Mouse (Mus musculus) liver, embryonic 16.5 days (tissue): Measurements from ENCODE around the gene Miga2. TPM values are rescaled to one million over a fixed set of nuclear protein-coding genes. Genes with fewer than 3 reads are reported as not detected.

Experiments used
- ATAC-seq: fragments of 200-750 bp; cut with Nextera tagmentation; 2 replicates; pipeline ENCODE4 v1.8.0; 2017; ENCODE audit warnings: low read depth, mild to moderate bottlenecking, moderate number of reproducible peaks, moderate library complexity
- H3K27ac ChIP-seq: fragments of 300-500 bp; sonication (generic); 2 replicates; pipeline ENCODE4 v1.5.1; 2014; ENCODE audit warnings: mild to moderate bottlenecking, low read length
- H3K27me3 ChIP-seq: fragments of 300-500 bp; sonication (generic); 2 replicates; pipeline ENCODE4 v1.6.1; 2014; ENCODE audit warnings: low read depth, low read length, mixed read lengths; ENCODE audit not compliant: control insufficient read depth, insufficient read depth
- H3K36me3 ChIP-seq: fragments of 300-500 bp; sonication (generic); 2 replicates; pipeline ENCODE4 v1.6.1; 2014; ENCODE audit warnings: mild to moderate bottlenecking; ENCODE audit not compliant: control insufficient read depth, insufficient read depth
- H3K4me1 ChIP-seq: fragments of 300-500 bp; sonication (generic); 2 replicates; pipeline ENCODE4 v1.6.1; 2014; ENCODE audit warnings: low read depth, low read length, mixed read lengths; ENCODE audit not compliant: control insufficient read depth
- H3K4me2 ChIP-seq: fragments of 300-500 bp; sonication (generic); 2 replicates; pipeline ENCODE4 v1.6.1; 2014; ENCODE audit warnings: low read depth, low read length, mixed read lengths
- H3K4me3 ChIP-seq: fragments of 300-500 bp; sonication (generic); 2 replicates; pipeline ENCODE4 v1.5.1; 2014; ENCODE audit warnings: low read depth, mild to moderate bottlenecking, low read length
- H3K9ac ChIP-seq: fragments of 300-500 bp; sonication (generic); 2 replicates; pipeline ENCODE4 v1.6.1; 2014; ENCODE audit warnings: low read depth, low read length
- H3K9me3 ChIP-seq: fragments of 300-500 bp; sonication (generic); replicated peaks from 2 replicates; pipeline ENCODE4 v1.6.1; 2016; ENCODE audit warnings: low read length; ENCODE audit not compliant: control insufficient read depth
- WGBS: fragments of 180-500 bp; shearing (Covaris S2); extraction: QIAGEN DNeasy Blood & Tissue Kit; methylation state at CpG from one replicate; pipeline ENCODE4 v1.1.7; 2014; ENCODE audit not compliant: insufficient replicate concordance; 5-methylcytosine and 5-hydroxymethylcytosine counted together
- polyA plus RNA-seq: library from polyadenylated mRNA; unstranded; fragments of >200 nt; fragmentation: Nextera tagmentation; extraction: Ambion mirVana; gene quantifications from 2 replicates; pipeline ENCODE4 v1.2.1, GENCODE M21; 2015

The Miga2 gene
- polyA plus RNA-seq, 1 experiment from 2014 or later: 7.2 TPM

DNA sequence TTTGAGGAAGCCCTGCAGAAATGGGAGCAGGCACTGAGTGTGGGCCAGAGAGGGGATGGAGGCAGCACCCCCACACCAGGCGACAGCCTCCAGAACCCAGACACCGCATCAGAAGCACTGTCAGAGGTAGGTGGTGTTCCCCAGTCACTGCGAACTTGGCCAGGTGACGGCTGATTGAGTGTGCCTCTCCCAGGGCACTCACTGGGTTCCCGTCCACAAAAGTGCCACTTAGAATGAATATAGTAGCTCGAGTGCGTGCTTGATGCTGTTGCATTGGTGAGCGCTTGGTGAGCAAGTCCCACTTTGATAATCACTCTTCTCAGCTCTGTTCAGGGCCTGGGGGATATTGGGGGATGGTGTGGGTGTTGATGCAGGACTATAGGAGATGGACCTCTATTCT is 7.5 kb downstream of the Miga2 start:
- Histone ChIP-seq H3K9me3 (no peaks in the 10 kb centered on the region), H3K9ac (no peak overlapping the region), H3K4me1 (no peaks in the 10 kb centered on the region), H3K4me2 (no peak overlapping the region), H3K27ac (no peak overlapping the region), H3K36me3 (peaks cover 18% of the 10 kb centered on the region), H3K4me3 (no peak overlapping the region), H3K27me3 (no peaks in the 10 kb centered on the region)
- 87% methylated on average over 8 of the region's 8 CpGs for WGBS
- ATAC-seq: no peak

DNA sequence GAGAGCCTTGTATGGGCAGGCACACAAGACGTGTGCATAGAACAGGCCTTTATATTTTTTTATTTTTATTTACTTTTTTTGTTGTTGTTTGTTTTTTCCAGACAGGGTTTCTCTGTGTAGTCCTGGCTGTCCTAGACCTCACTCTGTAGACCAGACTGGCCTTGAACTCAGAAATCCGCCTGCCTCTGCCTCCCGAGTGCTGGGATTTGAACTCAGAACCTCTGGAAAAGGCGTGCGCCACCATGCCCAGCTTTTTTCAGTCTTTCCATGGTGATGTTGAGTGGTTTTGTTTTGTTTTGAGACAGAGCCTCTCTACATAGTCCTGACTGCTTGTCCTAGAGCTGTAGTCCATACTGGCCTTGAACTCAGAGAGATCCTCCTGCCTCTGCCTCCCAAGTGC is 8.7 kb downstream of the Miga2 start:
- H3K9me3 ChIP-seq: no peaks in the 10 kb centered on the region
- H3K4me3 ChIP-seq: no peak overlapping the region
- WGBS: 86% methylated on average over 5 of the region's 5 CpGs
- peaks cover 18% of the 10 kb centered on the region for H3K36me3 ChIP-seq
- H3K9ac ChIP-seq: no peak overlapping the region
- ATAC-seq: no peak
- no peak overlapping the region for H3K27ac ChIP-seq
- H3K4me1 ChIP-seq: no peaks in the 10 kb centered on the region
- no peak overlapping the region for H3K4me2 ChIP-seq
- H3K27me3 ChIP-seq: no peaks in the 10 kb centered on the region

DNA sequence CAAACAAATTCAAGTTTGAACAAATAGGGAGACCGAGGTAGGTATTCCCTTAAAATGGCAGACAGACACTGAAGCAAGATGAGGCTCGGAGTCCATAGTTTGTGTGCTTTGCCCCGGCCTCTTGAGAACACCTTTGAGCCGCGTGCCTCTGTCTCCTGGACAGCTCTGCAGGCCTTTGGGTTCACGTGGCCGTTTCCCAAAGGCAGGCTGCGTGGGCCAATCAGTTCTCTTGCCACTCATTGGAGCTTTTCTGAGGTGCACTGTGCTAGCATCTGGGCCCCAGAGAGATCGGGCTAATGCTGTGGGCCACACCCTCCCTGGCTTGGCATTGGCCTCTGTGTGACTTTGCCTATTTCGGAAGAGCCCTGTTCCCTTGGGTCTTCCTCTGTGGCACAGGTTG is 11.9 kb downstream of the Miga2 start:
- Histone ChIP-seq H3K27me3 (no peaks in the 10 kb centered on the region), H3K9me3 (no peaks in the 10 kb centered on the region), H3K4me3 (no peak overlapping the region), H3K36me3 (peaks cover 8% of the 10 kb centered on the region), H3K27ac (no peak overlapping the region), H3K4me2 (no peak overlapping the region), H3K9ac (no peak overlapping the region), H3K4me1 (peaks cover 16% of the 10 kb centered on the region)
- no peak for ATAC-seq
- 78% methylated on average over 10 of the region's 10 CpGs for WGBS

DNA sequence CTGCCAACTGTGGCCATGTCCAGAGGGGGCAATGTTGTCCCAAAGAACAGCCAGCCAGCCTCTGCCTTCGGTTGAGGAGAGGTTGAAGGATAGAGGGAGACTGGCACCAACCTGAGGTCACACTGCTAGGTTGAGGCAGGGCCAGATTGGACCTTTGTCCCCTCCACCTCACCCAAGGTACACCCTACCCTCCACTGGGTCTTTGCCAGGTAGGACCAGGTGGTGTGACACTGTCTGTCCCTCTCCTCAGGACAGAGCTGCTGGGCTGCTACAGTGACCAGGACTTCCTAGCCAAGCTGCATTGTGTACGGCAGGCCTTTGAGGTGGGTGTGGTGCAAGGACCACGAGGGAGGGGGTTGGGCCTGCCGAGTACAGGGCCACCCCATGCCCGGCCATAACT is 13.7 kb downstream of the Miga2 start:
- Histone ChIP-seq H3K36me3 (peaks cover 7% of the 10 kb centered on the region), H3K9ac (no peak overlapping the region), H3K4me3 (no peak overlapping the region), H3K27ac (no peak overlapping the region), H3K4me2 (no peak overlapping the region), H3K4me1 (peaks cover 27% of the 10 kb centered on the region), H3K27me3 (no peaks in the 10 kb centered on the region), H3K9me3 (no peaks in the 10 kb centered on the region)
- ATAC-seq: no peak
- WGBS: 67% methylated on average over 5 of the region's 5 CpGs

DNA sequence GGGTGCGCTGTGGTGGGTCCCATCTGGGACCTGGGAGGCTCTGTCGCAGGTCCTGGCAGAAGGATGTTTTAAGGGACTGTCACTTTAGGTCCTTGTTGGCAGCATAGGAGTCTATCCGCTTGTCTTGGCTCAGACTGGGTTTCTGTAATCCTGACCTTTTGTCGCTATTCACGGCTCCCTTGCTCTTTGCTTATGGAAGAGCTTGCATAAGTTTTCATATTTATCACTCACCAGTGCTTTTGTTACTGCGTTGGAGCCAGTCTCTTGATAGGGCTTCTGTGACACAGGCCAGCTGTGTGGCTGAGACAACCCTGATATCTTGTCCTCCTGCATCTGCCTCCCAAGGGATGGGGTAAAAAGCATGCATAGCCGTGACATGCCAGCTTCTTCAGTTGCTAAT is 15.3 kb downstream of the Miga2 start:
- no peaks in the 10 kb centered on the region for H3K27me3 ChIP-seq
- no peak overlapping the region for H3K4me3 ChIP-seq
- no peak overlapping the region for H3K9ac ChIP-seq
- ATAC-seq: 0 out of 2 replicates have a peak, but pooled peaks have one; percentile 35
- no peak overlapping the region for H3K27ac ChIP-seq
- H3K4me1 ChIP-seq: peaks cover 27% of the 10 kb centered on the region
- no peaks in the 10 kb centered on the region for H3K9me3 ChIP-seq
- 67% methylated on average over 7 of the region's 7 CpGs for WGBS
- H3K4me2 ChIP-seq: no peak overlapping the region
- 0 out of 2 replicates have a peak, but pooled peaks cover 2% of the 10 kb centered on the region for H3K36me3 ChIP-seq

DNA sequence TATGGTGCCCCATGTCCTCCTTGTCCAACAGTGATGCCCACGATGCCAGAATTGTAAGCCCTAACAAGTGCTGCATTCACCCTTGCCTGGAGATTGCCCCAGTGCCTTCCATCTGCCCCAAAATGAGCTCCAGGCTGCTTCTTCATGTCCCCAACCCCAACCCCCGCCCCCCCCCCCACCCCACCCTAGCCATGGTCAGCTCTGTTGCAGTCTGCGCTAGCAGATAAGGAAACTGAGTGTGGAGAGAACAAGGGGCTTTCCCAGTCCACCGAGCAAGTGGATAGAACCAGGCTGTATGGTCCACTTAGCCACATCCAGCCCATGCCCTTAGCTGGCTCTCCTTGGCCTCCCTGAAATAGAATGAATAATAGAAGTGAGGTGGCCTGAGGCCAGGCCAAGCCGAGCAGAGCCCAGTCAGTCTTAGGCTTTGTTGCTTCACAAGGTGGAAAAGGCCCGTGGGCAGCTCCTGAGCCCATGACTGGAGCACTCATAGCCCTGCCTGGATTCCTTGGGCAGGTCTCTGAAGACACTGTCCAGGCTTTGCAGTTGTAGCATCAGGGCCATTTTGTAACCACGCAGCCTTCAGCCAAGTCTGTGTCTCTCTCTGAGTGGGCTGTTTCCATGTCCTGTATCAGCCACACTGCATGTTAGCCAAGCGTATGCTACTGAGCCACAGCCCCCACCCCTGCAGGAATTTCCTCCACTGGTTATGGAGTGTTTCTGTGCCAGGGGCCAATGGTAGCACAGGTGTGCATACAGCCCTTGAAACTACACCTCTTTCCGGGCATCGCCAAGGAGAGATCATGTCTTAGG is 16.7 kb downstream of the Miga2 start:
- H3K27me3 ChIP-seq: no peaks in the 10 kb centered on the region
- 67% methylated on average over 10 of the region's 10 CpGs for WGBS
- H3K9ac ChIP-seq: no peak overlapping the region
- H3K27ac ChIP-seq: peak overlapping the region; percentile 35; the same call in 1 of the 2 replicates
- 0 out of 2 replicates have a peak, but pooled peaks cover 2% of the 10 kb centered on the region for H3K36me3 ChIP-seq
- peaks cover 27% of the 10 kb centered on the region for H3K4me1 ChIP-seq
- no peak overlapping the region for H3K4me3 ChIP-seq
- H3K9me3 ChIP-seq: no peaks in the 10 kb centered on the region
- peak; percentile 42; the same call in 1 of the 2 replicates for ATAC-seq
- H3K4me2 ChIP-seq: no peak overlapping the region; the same call in 1 of the 2 replicates

DNA sequence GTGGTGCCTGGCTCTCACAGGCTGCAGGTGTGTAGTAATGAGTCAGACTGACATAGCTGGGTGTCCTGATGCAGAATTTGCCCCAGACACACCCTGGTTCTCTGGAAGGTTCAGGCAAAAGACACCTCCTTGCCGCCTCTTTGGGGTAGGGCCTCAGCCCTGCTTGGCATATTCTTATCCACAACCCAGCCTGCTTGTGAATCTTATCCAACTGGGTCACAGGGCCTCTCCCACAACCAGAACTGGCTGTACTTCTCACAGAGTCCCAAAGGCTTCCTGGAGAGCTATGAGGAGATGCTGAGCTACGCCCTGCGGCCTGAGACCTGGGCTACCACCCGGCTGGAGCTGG is 17.3 kb downstream of the Miga2 start:
- no peak overlapping the region for H3K4me3 ChIP-seq
- no peak overlapping the region for H3K4me2 ChIP-seq
- no peaks in the 10 kb centered on the region for H3K9me3 ChIP-seq
- 48% methylated on average over 4 of the region's 4 CpGs for WGBS
- no peak overlapping the region for H3K9ac ChIP-seq
- ATAC-seq: peak; percentile 45
- no peak overlapping the region for H3K27ac ChIP-seq
- H3K27me3 ChIP-seq: no peaks in the 10 kb centered on the region
- 0 out of 2 replicates have a peak, but pooled peaks cover 2% of the 10 kb centered on the region for H3K36me3 ChIP-seq
- H3K4me1 ChIP-seq: peaks cover 27% of the 10 kb centered on the region

DNA sequence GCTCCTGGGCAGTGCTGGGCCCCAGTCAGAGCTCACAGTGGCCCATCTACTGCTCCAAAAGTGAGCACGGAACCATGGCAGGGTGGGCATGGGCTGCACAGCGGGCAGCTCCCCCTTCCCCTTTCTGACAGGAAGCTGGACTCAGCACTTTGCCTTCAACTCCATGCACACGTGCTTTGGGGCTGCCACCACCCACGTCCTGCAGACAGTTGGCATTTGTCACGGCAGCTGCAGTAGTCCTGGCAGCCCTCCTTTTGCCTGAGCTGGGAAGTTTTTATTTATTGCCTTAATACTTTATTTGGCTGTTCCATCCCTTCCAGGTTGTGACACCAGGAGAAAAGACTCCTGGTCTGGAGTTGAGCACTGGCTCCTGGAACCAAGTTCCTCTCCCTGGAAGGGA is 20.8 kb downstream of the Miga2 start:
- H3K27ac ChIP-seq: no peak overlapping the region
- 58% methylated on average over 5 of the region's 5 CpGs for WGBS

DNA sequence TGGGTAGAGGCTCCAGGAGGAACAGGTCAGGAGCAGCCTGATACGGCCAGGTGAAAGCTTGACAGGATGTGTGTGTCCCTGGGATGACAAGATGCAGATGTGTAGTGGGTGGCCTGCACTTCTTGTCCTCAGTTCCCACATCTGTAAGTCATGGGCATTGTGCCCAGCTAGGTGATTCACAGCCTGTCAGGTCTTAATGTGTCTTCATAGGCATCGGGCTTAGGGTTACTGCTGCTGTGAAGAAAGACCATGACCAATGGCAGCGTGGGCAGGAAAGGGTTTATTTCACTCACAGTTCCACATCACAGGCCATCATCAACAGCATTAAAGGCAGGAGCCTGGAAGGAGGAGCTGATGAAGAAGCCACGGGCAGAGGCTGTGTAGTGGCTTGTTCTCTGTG is 21.6 kb downstream of the Miga2 start:
- no peak for ATAC-seq
- WGBS: 75% methylated on average over 4 of the region's 4 CpGs

More for the DNA sequence above, 20.8 kb downstream of the Miga2 start:
- Histone ChIP-seq H3K4me1 (peaks cover 22% of the 10 kb centered on the region), H3K4me2 (no peak overlapping the region), H3K36me3 (0 out of 2 replicates have a peak, but pooled peaks cover 2% of the 10 kb centered on the region), H3K9ac (no peak overlapping the region), H3K4me3 (no peak overlapping the region), H3K9me3 (0 out of 2 replicates have a peak, but pooled peaks cover 2% of the 10 kb centered on the region), H3K27me3 (no peaks in the 10 kb centered on the region)
- no peak for ATAC-seq

More for the DNA sequence above, 21.6 kb downstream of the Miga2 start:
- peaks cover 14% of the 10 kb centered on the region for H3K4me1 ChIP-seq
- no peaks in the 10 kb centered on the region for H3K27me3 ChIP-seq
- no peak overlapping the region for H3K4me3 ChIP-seq
- no peak overlapping the region for H3K4me2 ChIP-seq
- H3K9ac ChIP-seq: no peak overlapping the region
- H3K36me3 ChIP-seq: 0 out of 2 replicates have a peak, but pooled peaks cover 2% of the 10 kb centered on the region
- H3K27ac ChIP-seq: no peak overlapping the region
- 0 out of 2 replicates have a peak, but pooled peaks cover 2% of the 10 kb centered on the region for H3K9me3 ChIP-seq
